Mouse (Mus musculus) Patski (cell line): Measurements from ENCODE around the gene Pofut2. TPM values are rescaled to one million over a fixed set of nuclear protein-coding genes. Genes with fewer than 3 reads are reported as not detected.
"Not testable (repeated sequence)": the region's sequence is repeated elsewhere in the genome, so short reads cannot be mapped to it uniquely, and the experiment has no call there.

Source experiments
- ATAC-seq: fragments of 100-300 bp; one replicate; pipeline ENCODE4 v1.8.0; 2021
- CTCF ChIA-PET: fragments of 350-600 bp; sonication (Branson Sonifier 250); formaldehyde crosslinking; loops from one replicate; lab custom pipeline; 2022; ENCODE audit warnings: inconsistent platforms; lab: Charles Lee
- POLR2A ChIA-PET: fragments of 350-600 bp; sonication (Branson Sonifier 250); formaldehyde crosslinking; loops from one replicate; lab custom pipeline; 2022; ENCODE audit warnings: antibody characterized with exemption, inconsistent platforms; lab: Charles Lee
- DNase-seq: peaks from one replicate; pipeline ENCODE4 v3.0.0-alpha.2; 2011; ENCODE audit warnings: low read depth, low spot score
- H3K27me3 ChIP-seq: fragments of 371-371 bp; one replicate; pipeline ENCODE4 v1.5.1; 2021
- CTCF ChIP-seq: fragments of 100-300 bp; IDR thresholded peaks from one replicate; pipeline ENCODE4 v1.5.1; 2021
- in situ Hi-C: fragments of 300-500 bp; cut with MboI; formaldehyde crosslinking; loops from 3 replicates; pipeline ENCODE4 v1.11.1; 2018; ENCODE audit warnings: low pct_unique_long_range_greater_than_20kb, mixed read lengths
- polyA plus RNA-seq: library from polyadenylated mRNA; unstranded; gene quantifications from one replicate; pipeline ENCODE4 v1.2.3, GENCODE M21; 2021

Gene Pofut2
- polyA plus RNA-seq, 1 experiment from 2014 or later: 121 TPM

DNA sequence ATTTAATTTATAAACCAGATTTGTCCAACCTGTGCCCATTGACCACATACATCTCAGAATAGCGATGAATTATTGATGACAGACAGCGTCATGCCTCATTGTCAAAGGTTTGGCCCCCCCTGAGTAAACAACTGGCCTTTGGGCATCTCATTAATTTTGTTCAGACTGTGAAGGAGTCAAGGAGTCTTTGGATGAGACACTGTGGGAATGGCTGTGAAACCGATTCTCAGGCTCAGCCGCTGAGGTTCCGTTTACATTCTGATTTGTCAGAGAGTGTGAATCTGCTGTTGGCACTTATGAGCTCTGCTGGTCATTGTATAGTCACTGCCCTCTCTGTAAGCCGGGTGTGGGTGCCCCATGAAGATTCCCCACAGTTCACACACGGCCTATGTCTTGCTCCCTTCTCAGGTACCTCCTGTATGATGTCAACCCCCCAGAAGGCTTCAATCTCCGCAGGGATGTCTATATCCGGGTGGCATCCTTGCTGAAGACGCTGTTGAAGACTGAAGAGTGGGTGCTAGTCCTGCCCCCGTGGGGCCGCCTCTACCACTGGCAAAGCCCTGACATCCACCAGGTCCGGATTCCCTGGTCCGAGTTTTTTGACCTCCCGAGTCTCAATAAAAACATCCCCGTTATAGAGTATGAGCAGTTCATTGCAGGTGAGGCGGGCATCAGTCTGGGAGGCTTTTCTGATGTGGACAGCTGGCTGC is 1.3 kb downstream of the Pofut2 start:
- CTCF ChIA-PET: interaction anchor here (0.9 kb wide), 1 partner anchor 22 kb away, joined by 3 read pairs; no protein-coding TSS in a partner anchor
- no peaks in the 10 kb centered on the region for H3K27me3 ChIP-seq
- ATAC-seq (no peak), DNase-seq (no peak)
- no peak for TF ChIP-seq CTCF
- POLR2A ChIA-PET: interaction anchor here (0.5 kb wide), 1 partner anchor 315 kb away, joined by 3 read pairs; no protein-coding TSS in a partner anchor
- in situ Hi-C loops: no loop called here

DNA sequence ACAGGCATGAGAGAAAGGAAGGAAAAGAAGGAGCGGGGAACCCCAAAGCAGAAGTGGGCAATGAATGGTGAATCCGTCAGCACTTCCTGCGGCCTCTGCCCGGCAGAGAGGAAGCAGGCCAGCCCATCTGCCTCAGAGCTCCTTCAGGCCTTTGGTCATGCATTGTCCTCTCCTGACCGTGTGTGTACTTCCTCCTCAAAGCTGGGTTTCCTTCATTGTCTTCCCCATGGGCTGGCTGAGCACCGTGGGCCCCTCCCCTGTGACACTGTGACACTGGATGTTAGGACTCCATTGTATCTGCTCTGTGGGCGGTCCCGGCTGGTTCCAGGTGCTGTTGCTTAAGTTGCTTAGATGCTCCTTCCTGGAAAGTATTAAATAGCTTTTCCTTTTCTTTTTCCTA is 7.3 kb downstream of the Pofut2 start:
- CTCF ChIA-PET: interaction anchor here (0.9 kb wide), 1 partner anchor 28 kb away, joined by 3 read pairs; no protein-coding TSS in a partner anchor
- no peaks in the 10 kb centered on the region for H3K27me3 ChIP-seq
- in situ Hi-C loops: no loop called here
- no peak for ATAC-seq
- no peak for TF ChIP-seq CTCF
- no peak for DNase-seq
- POLR2A ChIA-PET: no interaction called here

DNA sequence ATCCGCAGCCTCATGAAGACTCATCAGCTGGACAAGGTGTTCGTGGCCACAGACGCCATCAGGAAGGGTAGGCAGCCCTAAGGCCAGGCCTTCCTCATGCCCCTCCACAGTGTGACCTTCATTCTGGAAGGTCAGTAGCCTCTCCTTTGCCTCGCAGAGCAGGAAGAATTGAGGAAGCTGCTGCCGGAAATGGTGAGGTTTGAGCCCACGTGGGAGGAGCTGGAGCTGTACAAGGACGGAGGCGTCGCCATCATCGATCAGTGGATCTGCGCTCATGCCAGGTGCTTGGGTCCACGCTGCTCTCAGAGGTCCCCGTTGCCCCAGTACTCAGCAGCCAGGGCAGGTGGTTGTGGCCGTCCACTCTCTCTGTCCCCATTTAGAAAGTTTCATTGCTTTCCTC is 8.0 kb downstream of the Pofut2 start:
- TF ChIP-seq CTCF: no peak
- POLR2A ChIA-PET: no interaction called here
- in situ Hi-C loops: no loop called here
- DNase-seq (no peak), ATAC-seq (no peak)
- CTCF ChIA-PET: no interaction called here
- H3K27me3 ChIP-seq: no peaks in the 10 kb centered on the region

DNA sequence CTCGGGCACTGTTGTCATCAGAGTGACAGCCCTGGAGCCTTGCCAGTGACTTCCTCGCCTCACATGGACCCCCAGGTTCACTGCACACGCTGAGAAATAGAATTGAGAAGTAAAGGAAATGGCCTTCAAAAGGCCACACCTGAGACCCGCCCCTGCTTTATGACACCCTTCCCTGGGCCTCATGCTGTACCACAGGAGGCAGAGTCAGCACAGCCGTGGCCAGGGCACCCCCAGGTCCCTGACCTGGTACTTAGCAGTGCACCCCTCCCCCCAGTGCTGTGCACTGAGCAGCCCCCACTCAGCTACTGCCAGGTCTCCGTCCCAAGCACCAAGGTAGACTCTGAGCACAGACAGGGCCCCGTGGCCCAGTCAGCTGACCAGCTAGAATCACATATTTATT is 10.1 kb downstream of the Pofut2 start:
- in situ Hi-C loops: no loop called here
- no peak for TF ChIP-seq CTCF
- ATAC-seq (no peak), DNase-seq (no peak)
- CTCF ChIA-PET: no interaction called here
- no peaks in the 10 kb centered on the region for H3K27me3 ChIP-seq
- POLR2A ChIA-PET: no interaction called here

DNA sequence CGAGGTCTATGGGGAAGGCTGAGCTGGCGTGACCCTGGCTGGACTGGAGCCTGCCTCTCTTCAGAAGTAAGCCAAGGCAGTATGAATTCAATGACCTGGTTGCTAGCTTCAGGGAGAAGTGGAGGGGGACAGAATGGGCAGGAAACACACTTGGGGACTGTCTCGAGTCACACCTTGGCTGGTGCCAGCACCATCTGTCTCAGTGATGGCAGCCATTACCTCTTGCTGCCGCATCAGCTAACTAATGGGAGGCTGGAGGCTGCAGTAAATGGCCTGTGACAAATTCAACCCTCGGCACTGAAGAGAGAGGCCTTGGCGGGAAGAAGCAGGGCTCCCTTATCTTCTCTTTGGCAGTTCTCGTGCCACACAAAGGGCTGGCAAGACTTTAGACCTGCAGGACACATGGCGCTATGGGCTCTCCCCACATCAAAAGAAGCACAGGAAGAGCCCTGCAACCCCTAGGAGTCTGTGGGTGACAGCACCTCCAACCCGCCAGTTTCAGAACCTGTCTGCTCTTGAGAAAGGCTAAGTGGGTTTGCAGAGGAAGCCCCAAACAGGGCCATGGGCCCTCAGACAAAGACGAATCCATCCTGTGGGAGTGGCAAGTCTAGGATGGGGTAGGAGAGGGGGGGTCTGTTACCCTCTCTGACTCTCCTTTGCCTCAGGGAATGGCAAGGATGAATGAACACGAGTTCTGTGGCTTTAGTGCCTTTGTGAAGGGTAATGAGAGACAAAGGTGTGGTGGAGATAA is 14.1 kb downstream of the Pofut2 start:
- no peaks in the 10 kb centered on the region for H3K27me3 ChIP-seq
- no peak for ATAC-seq
- POLR2A ChIA-PET: no interaction called here

DNA sequence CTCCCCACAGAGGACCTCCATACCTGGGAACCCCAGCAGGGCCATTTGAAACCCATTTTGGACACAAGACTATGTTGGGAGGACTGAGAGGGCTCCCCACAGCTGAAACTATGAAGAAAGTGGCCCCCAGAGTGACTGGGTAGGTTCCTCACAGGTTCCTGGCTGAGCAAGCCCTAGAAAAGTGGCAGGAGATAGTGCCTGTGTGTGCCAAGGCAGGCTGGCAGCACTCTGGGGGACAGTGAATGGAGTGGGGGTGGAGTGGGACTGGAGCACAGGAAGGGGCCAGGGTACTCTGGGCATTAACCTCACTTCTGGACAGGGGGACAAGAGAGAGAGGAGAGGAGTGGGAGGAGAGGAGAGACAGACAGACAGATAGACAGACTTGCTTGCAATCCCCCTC is 14.8 kb downstream of the Pofut2 start:
- CTCF ChIA-PET: no interaction called here
- POLR2A ChIA-PET: no interaction called here
- no peaks in the 10 kb centered on the region for H3K27me3 ChIP-seq
- no peak for DNase-seq
- in situ Hi-C loops: no loop called here
- ATAC-seq: peak; percentile 41
- no peak for TF ChIP-seq CTCF

More for the DNA sequence above, 14.1 kb downstream of the Pofut2 start:
- no peak for DNase-seq
- CTCF ChIA-PET: interaction anchor here (0.9 kb wide), 1 partner anchor 9 kb away, joined by 3 read pairs; no protein-coding TSS in a partner anchor
- no peak for TF ChIP-seq CTCF
- in situ Hi-C loops: no loop called here

DNA sequence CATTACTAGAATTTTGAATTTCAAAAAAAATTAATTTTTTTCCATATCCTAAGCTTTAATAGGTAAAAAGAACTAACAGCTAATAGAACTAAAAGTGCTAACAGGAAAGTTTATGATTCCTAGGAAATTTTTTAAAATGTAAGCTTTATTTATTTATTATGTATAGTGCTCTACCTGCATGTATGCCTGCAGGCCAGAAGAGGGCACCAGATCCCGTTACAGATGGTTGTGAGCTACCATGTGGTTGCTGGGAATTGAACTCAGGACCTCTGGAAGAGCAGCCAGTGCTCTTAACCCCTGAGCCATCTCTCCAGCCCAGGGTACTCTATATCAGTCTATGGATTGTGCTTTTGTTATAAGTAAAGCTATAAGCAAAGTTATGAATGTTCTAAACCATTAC is 23.1 kb downstream of the Pofut2 start:
- not testable (repeated sequence) for H3K27me3 ChIP-seq, ATAC-seq, DNase-seq
- ChIA-PET POLR2A (interaction anchor here (0.8 to 1.1 kb wide), 2 partner anchors 71 to 73 kb away, joined by 3 to 4 read pairs; no protein-coding TSS in a partner anchor), CTCF (interaction anchor here (0.6 to 3.4 kb wide), 12 partner anchors 9 to 227 kb away, joined by 3 to 54 read pairs (median 3); partner anchors contain the start of gene Pofut2)
- in situ Hi-C loops: loop anchor here (5.0 kb wide), 2 partner anchors 75 to 230 kb away; no protein-coding TSS in a partner anchor

DNA sequence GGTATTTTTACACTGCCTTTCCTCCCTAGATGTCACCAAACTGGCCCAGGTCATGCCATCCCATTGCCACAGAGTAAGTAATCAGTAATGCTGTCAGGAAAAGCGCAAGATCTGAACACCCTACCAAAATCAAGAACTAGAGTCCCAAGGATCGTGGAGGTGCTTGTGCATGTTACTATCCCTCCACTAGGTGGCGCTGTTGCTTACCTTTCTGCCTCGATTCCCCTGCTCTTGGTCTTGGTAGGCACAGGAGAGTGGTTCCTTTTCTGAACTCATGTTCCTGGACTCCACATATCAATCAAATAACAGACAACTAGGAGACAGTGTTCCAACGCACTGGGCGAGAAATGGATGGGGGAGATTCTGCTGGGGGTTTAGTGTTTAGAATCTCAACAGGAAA is 23.8 kb downstream of the Pofut2 start:
- TF ChIP-seq CTCF: peak; percentile 92
- no peaks in the 10 kb centered on the region for H3K27me3 ChIP-seq
- ATAC-seq (peak; percentile 35), DNase-seq (no peak)
- CTCF ChIA-PET: interaction anchor here (0.6 to 3.4 kb wide), 11 partner anchors 9 to 226 kb away, joined by 3 to 54 read pairs (median 4); partner anchors contain the start of gene Pofut2
- in situ Hi-C loops: loop anchor here (5.0 kb wide), 2 partner anchors 74 to 229 kb away; no protein-coding TSS in a partner anchor
- POLR2A ChIA-PET: interaction anchor here (1.1 kb wide), 1 partner anchor 71 kb away, joined by 4 read pairs; no protein-coding TSS in a partner anchor

DNA sequence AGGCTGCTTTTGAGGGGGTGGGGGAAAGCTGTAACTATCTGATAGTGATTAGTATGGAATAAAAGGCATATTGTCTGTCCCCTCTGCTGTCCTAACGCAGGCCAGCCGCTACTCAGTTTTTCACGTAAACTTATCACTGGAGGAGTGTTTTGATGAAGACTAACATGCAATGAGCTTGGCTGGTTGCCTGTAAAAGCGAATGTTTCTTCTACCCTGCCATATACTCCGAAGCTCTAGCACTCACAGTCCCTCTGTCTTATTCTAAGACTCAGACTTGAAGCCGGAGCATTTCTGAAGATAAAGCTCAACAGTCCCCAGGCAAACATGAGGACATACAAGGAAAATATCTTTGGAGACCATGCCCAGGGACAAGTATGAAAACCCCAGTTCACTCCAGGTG is 25.8 kb downstream of the Pofut2 start:
- ChIA-PET CTCF (interaction anchor here (0.9 to 3.6 kb wide), 3 partner anchors 53 to 68 kb away, joined by 3 to 16 read pairs (median 3); no protein-coding TSS in a partner anchor), POLR2A (interaction anchor here (0.8 kb wide), 1 partner anchor 48 kb away, joined by 3 read pairs; no protein-coding TSS in a partner anchor)
- in situ Hi-C loops: loop anchor here (5.0 kb wide), 2 partner anchors 72 to 227 kb away; no protein-coding TSS in a partner anchor
- ATAC-seq: no peak
- TF ChIP-seq CTCF: no peak
- no peaks in the 10 kb centered on the region for H3K27me3 ChIP-seq
- no peak for DNase-seq

DNA sequence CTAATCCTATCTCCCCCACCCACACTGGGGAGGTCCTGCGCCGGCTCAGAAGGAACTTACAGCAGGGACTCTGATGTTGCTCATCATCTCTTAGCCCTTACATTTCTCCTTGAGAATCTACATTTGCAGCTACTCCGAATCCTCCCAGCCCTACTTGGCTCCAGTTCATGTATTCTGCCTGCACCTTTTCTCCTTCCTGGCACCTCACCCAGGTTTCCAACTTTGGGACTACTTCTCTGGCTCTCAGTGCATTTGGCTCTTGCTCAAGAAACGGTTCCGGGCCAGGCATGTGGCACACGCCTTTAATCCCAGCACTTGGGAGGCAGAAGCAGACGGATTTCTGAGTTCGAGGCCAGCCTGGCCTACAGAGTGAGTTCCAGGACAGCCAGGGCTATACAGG is 28.6 kb downstream of the Pofut2 start:
- ATAC-seq: no peak
- CTCF ChIA-PET: interaction anchor here (0.6 to 3.6 kb wide), 2 partner anchors 20 to 66 kb away, joined by 3 to 16 read pairs; no protein-coding TSS in a partner anchor
- no peak for DNase-seq
- in situ Hi-C loops: no loop called here
- TF ChIP-seq CTCF: no peak
- no peaks in the 10 kb centered on the region for H3K27me3 ChIP-seq
- POLR2A ChIA-PET: interaction anchor here (0.6 kb wide), 1 partner anchor 1111 kb away, joined by 4 read pairs; no protein-coding TSS in a partner anchor
